Mouse (Mus musculus): ENCODE results near the gene Nanos3. TPM values are rescaled to one million over a fixed set of nuclear protein-coding genes. Genes with fewer than 3 reads are reported as not detected.
A peak's percentile ranks its signal among the peaks of the same experiment; 100 is the strongest.

Gene Nanos3
- total RNA-seq, 2 experiments from 2014 or later: 2.3 TPM; not detected in 1

DNA sequence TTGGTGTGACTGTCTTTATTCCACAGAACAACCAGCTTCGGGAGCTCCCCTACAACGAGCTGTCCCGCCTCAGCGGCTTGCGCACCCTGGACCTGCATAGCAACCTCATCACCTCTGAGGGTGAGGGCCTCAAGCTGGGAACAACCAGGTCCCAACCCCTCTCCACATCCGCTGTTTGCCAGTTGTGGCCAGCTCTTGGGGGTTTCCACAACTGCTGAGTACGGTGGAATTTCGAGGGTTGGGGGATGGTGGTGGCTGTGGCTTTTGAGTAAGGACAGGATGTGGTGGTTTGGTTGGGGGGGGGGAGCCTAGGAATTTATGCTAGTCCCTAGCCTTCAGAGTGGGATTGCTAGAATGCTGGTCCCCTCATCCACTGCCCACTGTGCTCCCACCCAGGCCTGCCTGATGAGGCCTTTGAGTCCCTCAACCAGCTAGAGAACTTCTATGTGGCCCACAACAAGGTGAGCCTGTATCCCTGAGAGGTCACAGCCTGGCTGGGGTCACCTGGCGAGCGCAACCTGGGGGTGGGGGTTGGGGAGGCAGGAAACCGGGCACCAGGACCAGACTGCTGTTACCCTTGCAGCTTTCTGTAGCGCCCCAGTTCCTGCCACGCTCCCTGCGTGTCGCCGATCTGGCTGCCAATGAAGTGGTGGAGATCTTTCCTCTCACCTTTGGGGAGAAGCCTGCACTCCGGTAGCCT lies 57.7 kb downstream of the Nanos3 start:
- DNase-seq: no peak

DNA sequence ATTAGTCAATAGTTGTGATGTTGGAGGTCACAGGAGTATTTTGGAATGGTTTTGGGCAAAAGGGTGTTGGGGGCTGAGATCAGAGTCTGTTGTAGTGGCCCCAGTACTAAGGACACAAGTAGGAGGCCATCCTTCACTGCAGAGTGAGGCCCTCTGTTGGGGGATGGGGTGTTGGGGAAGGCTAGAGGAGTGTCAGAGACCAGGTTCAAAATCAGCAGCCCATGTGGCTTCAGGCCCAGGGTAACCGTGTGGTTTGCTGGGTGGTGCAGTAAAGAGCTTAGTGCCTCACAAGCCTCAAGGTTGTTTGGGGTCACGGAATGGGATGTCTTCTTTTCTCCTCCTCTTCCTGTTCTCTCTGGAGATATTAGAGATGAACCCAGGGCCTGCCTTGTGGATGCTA lies 58.3 kb downstream of the Nanos3 start:
- DNase-seq: no peak

DNA sequence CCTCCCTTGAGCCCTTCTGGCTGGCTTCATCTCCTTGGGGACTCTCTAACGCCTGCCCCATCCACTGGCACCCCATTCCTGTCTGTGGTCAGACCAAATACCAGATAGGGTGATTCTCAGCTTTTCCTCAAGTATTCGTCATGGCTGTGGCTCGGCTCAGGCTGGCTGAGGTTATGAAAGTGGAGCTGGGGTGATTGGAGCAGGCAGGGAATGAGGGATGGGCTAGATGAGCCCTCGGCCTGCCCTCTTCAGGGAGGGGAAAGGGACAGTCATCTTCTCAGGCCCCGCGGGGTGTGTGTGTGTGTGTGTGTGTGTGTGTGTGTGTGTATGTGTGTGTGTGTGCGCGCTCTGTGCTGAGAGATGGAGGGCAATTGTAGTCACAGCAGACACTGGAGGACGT lies 59.4 kb downstream of the Nanos3 start, which contains the start of gene Podnl1:
TSS of gene Podnl1 (plus strand) at position 334 of the 400 bp plus-strand sequence.
- peak; percentile 51 to 55 for DNase-seq

Small RNAs within 50 kb of the gene (microRNA-seq; reads per million reads assigned to microRNA genes)
- gene Gm25110: not detected
- gene Mir181c: 1,446 reads per million, percentile 81 among the genes with 10 or more reads in this experiment
- 1,262 reads per million, percentile 80 among the genes with 10 or more reads in this experiment for gene Mir181d
- gene Mir23a: 44,095 reads per million, percentile 99 among the genes with 10 or more reads in this experiment
- gene Mir24-2: not detected
- gene Mir27a: 1,384 reads per million, percentile 81 among the genes with 10 or more reads in this experiment
- gene Mir3074-2: not detected

Other genes with a start within 250 kb of the Nanos3 start
- 1 to 10 TPM in 1 of 2 experiments, under 1 TPM in 1; 0.46 to 1.9 TPM for gene Gm10644, start 230.0 kb downstream of the Nanos3 start, total RNA-seq (2021)
- 1 to 10 TPM; 3.4 to 4.5 TPM for gene Asf1b, start 229.7 kb downstream of the Nanos3 start, total RNA-seq (2021)
- 100 to 1,000 TPM; 234 to 305 TPM for gene Prkaca, start 212.2 kb downstream of the Nanos3 start, total RNA-seq (2021)
- gene Samd1, start 187.5 kb downstream of the Nanos3 start, total RNA-seq (2021): 10 to 100 TPM; 34.2 to 37.2 TPM
- gene 1700067K01Rik, start 183.7 kb downstream of the Nanos3 start, total RNA-seq (2021): under 1 TPM; 0.43 to 0.50 TPM
- gene 2210011C24Rik, start 173.0 kb downstream of the Nanos3 start, total RNA-seq (2021): not detected
- gene Palm3, start 163.7 kb downstream of the Nanos3 start, total RNA-seq (2021): under 1 TPM; 0.43 to 0.46 TPM
- gene Il27ra, start 142.6 kb downstream of the Nanos3 start, total RNA-seq (2021): 1 to 10 TPM; 2.0 to 2.2 TPM
- not detected for gene Rln3, start 140.2 kb downstream of the Nanos3 start, total RNA-seq (2021)
- 1 to 10 TPM; 3.1 to 3.2 TPM for gene Gm10643, start 120.1 kb downstream of the Nanos3 start, total RNA-seq (2021)
- 10 to 100 TPM; 13.2 to 19.9 TPM for gene Rfx1, start 118.4 kb downstream of the Nanos3 start, total RNA-seq (2021)
- 10 to 100 TPM; 16.7 to 19.4 TPM for gene Dcaf15, start 80.4 kb downstream of the Nanos3 start, total RNA-seq (2021)
- under 1 TPM; 0.13 to 0.46 TPM for gene Podnl1, start 59.2 kb downstream of the Nanos3 start, total RNA-seq (2021)
- 10 to 100 TPM; 22.6 to 33.9 TPM for gene Cc2d1a, start 37.3 kb downstream of the Nanos3 start, total RNA-seq (2021)
- gene 4930432K21Rik, start 37.2 kb downstream of the Nanos3 start, total RNA-seq (2021): under 1 TPM; 0.46 to 0.76 TPM
- 10 to 100 TPM; 40.1 to 47.6 TPM for gene Zswim4, start 51.8 kb upstream of the Nanos3 start, total RNA-seq (2021)
- 100 to 1,000 TPM; 267 to 283 TPM for gene D8Ertd738e, start 64.5 kb upstream of the Nanos3 start, total RNA-seq (2021)
- gene Mri1, start 72.1 kb upstream of the Nanos3 start, total RNA-seq (2021): 10 to 100 TPM; 29.0 to 45.3 TPM
- gene Ccdc130, start 85.2 kb upstream of the Nanos3 start, total RNA-seq (2021): 10 to 100 TPM; 20.2 to 23.0 TPM
- gene Cacna1a, start 203.2 kb upstream of the Nanos3 start, total RNA-seq (2021): 1 to 10 TPM; 4.3 to 7.3 TPM

All from adrenal gland, postnatal 36 days (tissue).